Mouse (Mus musculus): ENCODE results near the gene Fam104a. TPM values are rescaled to one million over a fixed set of nuclear protein-coding genes. Genes with fewer than 3 reads are reported as not detected.

Gene Fam104a
- 25.7 and 28.5 TPM in 2 replicates for total RNA-seq (2021)
- long read RNA-seq, experiment 1, transcript Fam104a-201 (3 exons, 2,619 nt), result major isoform, 105 of 152 reads
- long read RNA-seq, experiment 1, partial matches to known transcripts, result 41 of 152 reads
- long read RNA-seq, experiment 1, other reads (novel, unspliced or antisense), result 6 of 152 reads
- long read RNA-seq, experiment 2, transcript Fam104a-201 (3 exons, 2,619 nt), result major isoform, 86 of 134 reads
- long read RNA-seq, experiment 2, partial matches to known transcripts, result 1 of 134 reads
- long read RNA-seq, experiment 2, other reads (novel, unspliced or antisense), result 47 of 134 reads

DNA sequence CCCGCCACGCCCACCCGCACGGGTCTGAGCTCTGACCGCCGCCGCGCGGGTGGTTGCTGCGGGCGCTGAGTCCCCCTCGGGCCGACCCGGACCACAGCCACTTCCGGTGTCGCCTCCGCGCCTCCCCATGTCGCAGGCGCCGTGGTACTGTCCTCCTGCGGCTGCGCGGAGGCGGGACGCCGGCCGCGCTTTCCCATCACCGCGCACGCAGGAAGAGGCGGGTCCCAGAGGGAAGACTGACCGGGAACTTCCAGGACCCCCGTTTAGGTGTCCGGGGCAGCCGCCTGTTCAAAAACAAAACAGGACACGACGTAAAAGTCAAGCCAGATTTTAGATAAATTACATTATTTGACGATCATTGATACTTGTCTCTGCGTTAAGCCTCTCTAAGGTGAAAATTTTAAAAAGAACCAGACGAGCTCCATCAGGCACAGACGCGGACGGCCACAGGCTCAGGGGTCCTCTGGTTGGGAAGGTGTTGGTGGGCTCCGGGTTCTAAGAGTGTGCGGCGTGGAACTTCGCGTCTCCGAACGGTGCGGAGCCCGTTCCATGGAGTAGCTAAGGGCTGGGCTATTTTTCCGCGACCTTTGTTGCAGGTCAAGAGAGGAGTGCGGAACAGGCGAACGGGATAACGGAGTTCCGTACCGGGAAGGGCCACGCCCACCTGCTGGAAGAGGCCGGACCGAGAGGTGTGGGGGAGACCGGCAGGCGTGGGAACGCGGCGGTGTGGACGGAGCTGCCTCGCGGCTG, at the start of gene Fam104a, which contains the start of gene D11Wsu47e:
Gene Fam104a (minus strand): TSS at position 199 of the 750 bp plus-strand sequence.
Gene D11Wsu47e (plus strand): TSS at position 456 of the 750 bp plus-strand sequence.
- peak; percentile 97 for DNase-seq

DNA sequence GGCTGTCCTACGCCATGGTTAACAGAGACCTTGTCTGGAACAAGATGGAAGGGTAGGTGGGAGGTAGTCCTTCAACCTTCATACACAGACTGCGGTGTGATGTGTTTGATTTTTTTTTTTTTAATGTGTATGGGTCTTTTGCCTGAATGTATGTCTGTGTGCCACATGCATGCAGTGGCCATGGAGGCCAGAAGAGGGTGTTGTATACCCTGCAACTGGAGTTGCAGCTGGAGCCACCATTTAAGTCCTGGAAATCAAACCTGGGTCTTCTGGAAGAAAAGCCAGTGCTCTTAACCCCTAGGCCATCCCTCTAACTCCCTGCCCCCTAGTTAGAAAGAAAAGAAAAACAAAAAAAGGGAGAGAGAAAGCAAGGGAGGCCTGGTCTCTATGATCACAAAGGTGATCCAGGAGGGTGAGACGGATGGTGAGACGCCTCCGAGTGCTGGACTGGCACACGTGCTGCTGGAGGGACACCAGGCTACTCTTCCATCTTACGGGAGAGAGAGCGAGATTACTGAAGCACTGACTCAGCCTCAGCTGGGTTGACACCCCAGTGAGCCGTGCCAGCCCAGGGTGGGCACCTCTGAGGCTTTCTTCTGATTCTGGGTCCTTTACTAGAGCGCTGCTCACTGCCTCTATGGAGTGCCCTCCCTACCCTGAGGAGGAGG, 48.1 kb upstream of the Fam104a start:
- DNase-seq, result no peak

DNA sequence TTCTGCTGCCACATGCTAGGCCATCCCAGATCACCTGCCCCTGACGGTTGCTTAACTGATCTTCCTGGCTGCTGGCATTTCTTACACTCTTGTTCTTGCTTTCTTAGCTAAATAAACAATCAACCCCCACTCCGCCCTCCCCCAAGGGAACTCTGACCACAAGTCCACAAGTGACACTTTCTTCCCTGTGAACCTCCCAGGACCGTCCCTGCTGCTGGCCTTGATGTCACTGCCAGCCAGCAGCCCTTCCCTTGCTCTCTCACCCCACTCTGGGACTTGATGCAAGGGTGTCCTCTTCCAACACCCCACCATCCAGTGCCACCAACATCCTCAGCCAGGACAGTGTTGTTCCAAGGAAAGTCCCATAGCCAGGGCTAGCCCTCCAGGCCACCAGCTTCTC, 46.9 kb upstream of the Fam104a start:
- DNase-seq, result no peak

DNA sequence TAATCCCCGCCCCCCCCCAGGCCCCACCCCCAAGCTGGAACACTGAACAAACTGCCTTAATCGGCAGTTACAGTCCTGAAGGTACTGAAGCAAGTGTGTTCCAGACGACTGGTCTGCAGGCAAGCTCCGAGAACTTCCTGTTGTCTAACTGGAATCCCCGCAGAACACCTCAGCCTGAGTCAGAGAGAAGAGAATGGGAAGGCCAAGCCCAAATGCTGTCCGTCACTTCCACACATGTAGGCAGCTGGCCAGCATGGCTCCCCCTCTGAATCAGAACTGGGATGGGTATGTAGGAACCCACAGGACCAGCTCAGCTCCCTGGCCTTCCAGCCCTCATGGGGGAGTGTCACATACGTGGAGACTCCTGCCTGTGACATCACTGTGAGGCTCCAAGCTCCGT, 46.0 kb upstream of the Fam104a start:
- peak; percentile 84 for DNase-seq

DNA sequence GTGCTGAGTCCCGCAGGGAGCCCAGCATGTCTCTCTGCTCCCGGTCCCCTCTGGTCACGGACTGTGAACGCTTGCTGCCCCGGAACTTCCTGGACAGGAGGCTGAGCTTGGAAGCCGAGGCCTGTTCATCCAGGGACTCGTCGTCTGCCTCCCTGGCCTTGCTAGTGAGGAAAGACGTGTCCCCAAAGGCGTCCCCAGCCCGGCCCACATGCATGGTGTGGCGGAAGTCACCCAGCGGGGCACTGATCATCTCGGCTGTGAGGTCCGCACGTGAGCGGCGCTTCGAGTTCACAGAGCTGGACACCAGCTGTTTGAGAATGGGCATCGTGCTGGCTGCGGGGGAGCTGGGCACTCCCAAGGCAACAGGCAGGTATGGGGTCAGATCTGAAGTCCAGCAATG, 45.3 kb upstream of the Fam104a start:
- DNase-seq, result peak; percentile 15

DNA sequence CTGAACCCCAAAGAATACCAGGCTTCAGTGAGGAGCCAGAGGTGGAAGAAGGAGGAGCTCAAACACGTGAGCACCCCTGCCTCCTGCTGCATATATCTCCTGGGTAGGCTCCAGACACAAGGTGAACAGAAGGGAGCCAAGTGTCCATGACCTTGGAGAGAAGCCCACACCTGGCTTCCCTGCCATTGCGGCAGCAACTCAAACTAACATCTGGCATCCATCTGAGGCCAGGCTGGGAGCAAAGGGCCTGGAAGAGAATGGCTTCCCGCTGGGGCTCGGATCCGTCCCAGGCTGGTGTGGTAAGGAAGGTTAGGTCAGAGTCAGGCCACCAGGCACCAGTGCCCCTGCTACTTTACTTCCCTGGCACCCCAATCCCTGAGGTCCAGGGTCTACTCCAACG, 44.0 kb upstream of the Fam104a start:
- peak; percentile 3 for DNase-seq

DNA sequence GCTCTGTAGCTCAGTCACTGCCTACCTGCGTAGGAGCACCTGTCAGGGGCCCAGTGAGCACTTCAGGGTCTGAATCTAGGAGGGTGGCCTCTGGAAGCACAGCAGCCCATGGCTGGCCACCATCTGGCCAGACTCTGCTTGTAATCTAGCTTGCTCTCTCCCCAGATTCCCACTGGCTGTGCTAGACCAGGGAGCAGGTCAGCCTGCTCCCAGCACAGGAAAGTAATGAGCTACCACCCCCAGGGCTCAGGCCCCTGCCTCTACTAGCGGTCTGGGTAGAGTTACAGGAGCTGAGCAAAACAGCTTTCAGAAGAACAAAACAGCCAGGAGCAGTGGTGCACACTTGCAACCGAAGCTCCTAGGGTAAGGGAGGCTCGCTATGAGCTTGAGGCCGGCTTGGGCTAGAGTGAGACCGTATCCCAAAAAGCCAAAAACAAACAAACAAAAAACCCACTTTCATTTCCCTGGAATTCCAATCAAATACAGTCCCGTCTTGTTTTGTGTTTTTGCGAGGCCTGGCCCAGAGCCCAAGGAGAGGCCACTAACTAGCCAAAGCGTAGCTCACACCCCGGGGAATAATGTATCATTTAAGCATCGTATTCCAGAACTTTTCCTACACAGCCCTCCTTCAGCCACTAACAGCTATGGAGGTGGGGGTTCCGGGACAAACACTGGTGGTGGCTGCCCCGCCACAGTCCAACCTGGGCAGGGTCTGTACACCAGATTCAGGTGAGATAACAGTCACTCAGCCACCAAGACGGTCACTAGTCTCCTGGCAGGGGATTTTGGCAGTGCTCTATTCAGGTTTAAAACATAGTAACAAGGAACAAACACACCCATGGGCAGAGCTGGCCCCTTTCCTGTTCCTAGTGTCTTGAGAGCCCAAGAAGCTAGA, 43.3 kb upstream of the Fam104a start:
- no peak for DNase-seq

DNA sequence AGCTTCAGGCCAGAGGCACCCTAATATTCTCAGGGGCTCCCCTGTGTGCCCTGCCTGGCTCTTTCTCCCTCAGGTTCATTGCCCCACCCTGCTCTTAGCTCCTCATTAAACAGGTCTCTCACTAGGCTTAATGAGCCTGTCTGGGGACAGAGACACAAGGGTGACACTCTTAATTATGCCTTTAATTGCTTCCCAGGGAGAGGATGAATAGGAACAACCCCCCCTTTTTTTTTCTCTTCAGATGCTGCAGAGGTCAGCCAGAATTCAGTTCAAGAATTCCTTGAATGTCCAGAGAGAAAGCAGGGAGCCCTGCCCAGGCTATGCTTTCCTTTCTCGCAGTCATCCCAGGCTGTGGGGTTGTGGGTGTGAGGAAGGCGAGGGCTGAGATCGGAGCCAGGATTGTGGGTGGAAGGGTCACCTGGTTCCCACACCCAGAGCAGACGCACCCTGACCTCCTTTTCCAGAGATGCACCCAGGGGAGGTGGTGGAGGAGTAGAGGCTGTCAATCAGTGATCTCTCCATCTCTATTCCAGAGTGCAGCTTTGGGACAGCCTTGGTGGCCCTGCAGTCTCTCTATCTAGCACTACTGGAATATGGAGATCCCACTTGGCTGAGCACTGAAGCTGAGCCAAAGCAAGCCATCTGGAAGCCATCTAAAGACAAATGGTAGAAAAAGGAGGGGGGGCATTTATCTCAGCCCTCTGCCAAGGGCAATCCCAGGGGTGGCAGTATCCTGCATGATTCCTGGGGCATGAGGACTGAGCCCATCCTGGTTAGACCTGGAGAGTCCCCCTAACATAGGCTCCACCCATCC, 41.5 kb upstream of the Fam104a start:
- no peak for DNase-seq

DNA sequence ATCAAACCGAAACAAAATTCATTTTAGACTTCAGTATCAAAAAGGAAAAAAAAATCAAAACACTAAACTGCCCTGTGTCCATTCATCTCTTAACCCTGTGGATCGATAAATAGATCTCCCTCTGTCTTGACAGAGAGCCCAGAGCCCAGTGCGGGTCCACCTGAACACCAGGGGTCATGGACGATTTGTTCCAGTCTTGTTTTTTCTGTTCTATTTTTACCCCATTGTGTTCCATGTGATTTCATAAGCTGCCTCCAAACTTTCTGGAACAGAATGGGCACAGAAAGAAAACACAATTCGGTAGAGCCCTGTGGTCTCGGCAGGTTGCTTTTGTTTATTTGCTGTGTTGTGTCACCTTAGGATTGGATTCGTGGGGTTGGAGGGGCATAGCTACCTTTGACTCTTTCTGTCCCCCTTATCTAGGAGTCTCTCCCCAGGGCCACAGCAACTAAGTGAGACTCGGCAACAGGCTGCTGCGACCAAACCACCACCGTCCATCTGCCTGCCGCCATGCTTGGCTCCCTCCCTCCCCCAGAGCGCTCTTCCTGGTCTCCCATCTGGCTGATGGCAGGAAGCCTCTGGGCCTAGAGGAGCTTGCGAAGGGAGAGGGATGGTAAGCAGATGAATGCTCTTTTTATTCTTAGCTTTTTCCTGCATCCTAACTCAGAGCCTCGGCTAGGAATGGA, 38.6 kb upstream of the Fam104a start:
- DNase-seq, result no peak

DNA sequence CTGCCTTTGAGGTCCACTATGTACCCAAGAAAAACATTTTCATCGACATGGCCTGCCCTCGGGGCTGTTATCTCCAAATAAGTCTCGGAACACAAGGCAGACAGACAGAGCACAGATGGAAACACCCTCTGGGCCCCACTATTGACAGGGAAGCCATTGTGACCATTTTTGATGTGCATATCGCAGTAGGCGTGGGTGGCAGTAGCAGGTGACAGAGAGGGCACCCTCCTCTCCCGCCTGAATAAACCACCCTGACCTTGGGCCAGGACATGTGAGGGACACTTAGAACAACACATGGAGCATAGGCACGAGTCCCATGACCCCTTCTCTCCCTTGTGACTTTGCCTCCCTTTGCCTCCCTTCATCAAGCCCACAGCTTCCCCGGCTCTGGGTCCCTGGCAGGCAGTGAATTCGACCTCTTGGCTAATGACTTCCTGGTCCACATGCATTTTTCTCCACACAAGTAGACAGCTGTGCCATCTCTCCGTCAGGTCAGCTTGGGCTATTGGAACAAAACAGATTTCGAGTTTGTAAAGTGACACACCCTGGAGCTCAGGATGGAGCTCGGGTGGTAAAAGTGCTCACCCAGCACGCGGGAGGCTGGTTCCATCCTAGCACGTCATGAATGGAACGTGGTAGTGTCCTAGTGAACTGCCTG, 33.9 kb upstream of the Fam104a start:
- no peak for DNase-seq

DNA sequence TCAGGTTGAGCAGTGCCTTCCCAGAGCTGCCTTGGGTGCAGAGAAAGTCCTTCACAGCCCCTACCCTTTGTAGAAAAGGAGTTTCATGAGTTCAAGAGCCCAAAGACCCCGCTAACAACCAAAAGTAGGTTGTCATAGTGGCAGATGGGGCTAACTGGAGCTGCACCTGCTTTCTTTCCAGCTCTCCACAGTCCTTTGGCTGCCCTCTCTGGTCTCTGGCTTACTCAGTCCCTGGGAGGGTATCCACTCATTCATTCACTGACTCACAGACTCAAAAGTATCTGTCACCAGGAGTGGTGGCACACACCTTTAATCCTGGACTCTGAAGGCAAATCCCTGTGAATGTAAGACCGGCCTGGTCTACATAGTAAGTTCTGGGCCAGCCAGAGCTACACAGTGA, 32.2 kb upstream of the Fam104a start:
- DNase-seq, result no peak

DNA sequence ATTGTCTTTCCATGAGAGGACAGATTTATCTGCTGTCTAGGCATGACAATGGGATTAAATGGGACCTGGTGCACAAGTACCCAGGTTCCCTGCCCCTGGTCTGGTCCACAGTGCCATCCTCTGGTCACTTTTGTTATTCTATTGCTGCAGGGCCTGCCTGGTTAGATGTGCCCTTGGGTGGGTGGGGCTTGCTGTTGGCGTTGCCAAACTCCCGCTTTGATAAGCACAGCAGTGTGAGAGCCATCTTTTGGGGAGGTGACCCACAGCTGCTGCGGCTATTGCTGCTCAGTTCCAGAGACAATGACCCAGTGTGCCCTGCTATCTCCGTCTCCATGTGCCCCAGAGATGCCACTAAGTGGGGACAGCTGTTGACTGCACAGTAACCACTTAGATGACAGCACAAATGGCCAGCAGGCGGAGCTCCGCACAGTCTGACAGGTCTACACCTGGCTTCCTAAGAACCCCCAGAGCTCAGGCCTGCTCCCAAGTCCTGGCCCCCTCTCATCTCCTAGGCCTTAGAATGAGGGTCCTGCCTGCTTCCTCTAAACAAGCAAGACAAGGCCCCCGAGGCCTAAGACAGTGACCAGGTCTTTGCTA, 31.2 kb upstream of the Fam104a start:
- DNase-seq, result peak; percentile 88

DNA sequence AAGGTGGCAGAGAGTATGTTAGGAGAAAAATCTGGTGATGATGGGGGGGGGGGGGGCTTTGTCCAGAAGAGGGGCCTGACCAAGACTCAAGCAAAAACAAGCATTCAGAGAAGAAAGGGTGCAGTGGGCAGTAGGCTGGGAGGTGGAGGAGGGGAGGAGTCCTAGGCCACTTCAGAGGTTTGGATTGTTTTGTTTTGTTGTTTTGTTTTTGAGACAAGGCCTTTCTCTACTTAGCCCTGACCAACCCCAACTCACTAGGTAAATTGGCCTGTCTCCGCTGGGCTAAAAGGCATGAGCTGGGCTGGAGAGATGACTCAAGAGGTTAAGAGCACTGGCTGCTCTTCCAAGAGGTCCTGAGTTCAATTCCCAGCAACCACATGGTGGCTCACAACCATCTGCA, 27.1 kb upstream of the Fam104a start:
- no peak for DNase-seq

DNA sequence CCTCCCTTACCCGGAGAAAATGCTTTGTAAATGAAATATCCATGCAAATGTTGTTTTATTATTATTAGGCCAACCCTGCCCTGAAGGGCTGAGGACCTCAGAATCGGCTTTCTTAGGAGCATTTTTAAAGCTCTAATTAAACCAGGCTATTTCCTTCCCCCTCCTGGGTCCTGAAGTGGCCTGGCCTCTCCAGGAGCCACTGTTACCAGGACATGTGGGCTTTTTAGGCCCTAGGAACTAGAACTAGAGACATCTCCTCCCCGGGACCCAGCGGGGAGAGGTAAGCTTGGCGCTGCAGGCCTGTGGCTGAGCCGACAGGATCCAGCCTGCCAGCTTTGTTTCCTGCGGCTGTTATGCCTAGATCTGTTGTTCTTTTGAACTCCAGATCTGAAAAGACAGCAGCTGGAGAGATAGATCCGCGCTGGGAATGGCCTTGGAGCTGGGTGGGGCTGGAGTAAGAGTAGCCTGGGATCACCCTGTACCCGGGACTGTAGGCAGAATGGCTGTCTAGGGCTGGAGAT, 26.4 kb upstream of the Fam104a start:
- peak; percentile 52 for DNase-seq

DNA sequence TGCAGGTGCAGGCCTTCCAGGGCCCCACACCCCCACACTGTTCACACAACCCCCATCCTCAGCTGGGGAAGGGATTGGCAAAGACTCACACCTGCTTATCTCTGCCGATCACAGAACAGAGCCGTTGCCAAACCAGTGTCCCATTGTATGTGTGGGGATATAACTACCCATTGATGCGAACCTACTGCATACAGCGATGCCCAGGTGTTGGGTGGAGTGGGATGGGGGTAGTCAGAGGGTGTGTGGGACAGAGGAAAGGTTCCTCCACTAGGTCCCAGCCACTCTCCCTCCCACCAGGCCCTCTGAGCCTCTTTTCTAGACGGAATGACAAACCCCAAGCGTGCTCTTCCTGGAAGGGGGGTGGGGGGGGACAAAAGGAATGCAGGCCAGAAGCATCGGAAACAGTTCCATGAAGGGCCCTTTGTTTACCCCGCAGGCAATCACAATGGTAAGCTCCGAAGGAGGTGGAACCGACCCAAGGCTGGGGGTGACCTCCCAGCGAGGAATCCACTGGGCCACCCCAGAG, 25.8 kb upstream of the Fam104a start, which contains the start of gene Cpsf4l:
Gene Cpsf4l (minus strand): TSS at position 287 of the 526 bp plus-strand sequence.
- DNase-seq, result no peak

DNA sequence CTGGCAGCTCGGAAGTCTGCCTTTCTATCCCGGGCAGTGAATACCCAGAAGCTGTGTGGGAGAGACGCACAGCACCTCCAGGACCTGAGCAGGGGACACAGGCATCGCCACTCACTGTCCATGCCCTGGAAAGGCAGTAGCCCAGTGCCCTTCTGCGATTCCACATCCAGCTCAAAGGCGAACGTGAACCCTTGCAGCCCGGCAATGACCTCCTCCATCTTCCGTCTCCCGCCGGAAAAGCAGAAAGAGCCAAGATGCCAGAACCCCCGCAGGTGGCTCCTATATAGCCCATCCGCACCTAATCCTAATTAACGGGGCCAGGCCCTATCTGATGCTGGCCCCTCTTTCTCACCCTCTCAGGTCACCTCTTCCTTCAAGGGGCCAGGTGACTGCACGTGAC, 25.3 kb upstream of the Fam104a start:
- DNase-seq, result no peak

DNA sequence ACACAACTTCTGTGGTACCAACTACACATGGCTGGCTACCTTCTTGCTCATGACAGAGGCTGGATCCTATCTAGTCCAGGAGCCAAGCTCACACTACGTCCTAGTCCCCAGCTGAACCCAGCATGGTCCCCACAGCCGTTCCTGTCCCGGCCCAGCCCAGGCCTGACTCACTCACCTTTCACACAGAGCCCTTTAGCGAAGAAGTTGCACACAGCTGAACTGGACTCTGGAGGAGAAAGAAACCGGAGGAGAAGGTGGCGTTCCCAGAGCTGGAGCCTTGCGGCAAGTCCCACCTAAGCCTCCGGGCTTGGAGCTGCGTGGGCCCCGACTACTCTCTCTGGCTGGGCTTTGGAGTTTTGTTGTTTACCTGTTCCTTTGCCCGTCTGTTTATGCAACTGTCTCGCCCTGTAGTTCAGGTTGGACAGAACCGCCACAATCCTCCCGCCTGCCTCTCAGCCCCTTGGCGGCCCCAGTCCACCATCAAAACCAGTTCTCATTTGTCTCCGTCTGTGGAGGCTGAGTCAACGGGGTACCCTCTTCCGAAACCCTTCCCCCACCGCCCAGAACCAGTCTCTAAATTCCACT, 24.8 kb upstream of the Fam104a start:
- no peak for DNase-seq

DNA sequence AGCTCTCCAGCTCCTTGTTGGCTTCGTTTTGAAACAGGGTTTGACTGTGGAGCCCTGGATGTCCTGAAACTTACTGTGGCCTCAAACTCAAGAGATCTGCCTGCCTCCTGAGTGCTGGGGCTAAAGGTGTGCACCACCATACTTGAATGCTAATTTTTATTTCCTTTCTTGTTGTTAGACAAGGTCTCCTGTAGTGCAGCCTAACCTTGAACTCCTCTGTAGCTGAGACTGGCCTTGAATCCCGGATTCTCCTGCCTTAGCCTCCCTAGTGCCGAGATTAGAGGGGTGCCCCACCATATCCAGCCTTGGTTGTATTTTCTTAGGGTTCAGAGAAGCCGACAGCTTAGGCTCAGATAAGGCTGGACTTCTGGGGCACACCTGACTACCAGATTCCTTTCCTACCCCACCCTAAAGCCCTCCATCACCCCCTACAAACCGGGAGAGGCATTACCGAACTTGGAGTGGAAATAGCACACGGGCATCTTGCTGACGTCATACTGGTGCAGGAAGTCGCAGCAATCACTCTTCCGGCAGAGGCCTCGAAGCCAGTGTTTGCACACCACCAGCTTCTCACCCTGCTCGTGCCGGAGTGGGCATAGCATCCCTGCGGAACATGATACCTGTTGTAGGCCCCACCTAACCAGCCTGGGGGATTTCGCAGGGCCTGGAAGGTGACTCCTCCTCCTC, 22.2 kb upstream of the Fam104a start:
- no peak for DNase-seq

Measured in adrenal gland, postnatal 14 days (tissue).